Mouse (Mus musculus) neutrophil, adult 59 days (primary cell): Measurements from ENCODE around the gene Gnptg. TPM values are rescaled to one million over a fixed set of nuclear protein-coding genes. Genes with fewer than 3 reads are reported as not detected.

ENCODE experiments used
- total RNA-seq, 2 experiments: library from RNA; stranded (reverse); gene quantifications; 1 replicate in 1 of 2; 2 replicates in 1 of 2; pipeline ENCODE4 v1.2.4; 2023

The Gnptg gene
- total RNA-seq: 10 to 100 TPM; 14.9 to 15.5 TPM

GRCm38 (mm10) chr17:25239695-25240636 is at the start of gene Gnptg, which contains the start of gene Tsr3:
Gnptg (minus strand) TSS chr17:25240124.
Tsr3 (plus strand) TSS chr17:25240170.

DNA sequence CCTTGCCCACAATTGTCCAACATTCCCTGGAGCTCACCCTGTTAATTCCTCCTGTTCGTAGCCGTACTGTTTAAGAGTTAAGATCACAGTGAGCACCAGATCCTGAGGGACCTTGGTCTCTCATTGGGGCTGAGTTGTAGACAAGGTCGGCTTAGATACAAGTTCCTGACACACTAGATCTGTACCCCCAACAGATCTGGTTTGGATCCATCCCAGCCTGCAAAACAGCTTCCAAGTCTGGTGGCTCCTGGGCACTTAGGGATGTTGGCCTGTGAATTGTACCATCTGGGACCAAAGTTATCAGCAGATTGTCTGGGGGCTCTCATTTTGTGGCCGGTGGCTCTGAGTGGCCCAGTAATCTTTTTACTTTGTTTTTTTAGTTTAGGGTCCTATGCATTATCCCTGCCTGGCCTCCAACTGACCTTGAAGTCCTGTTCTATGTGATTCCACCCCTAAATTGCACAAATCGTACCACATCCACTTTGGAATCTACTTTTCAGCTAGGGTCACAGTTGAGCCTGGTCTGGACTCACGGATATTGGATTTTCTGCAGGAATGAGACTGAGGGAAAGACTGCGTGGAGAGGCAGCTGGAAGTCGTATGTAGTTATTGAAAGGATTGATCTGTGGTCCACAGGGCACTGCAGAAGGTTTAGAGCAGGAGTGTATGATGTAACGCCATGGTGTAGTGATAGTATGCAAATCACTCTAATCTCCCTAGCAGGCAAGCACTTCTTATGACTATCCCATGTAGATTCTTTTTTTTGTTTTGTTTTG is 34.8 kb upstream of the Gnptg start, which contains the start of gene Ube2i:
Gene Ube2i (minus strand): TSS at position 52 of the 776 bp plus-strand sequence.

DNA sequence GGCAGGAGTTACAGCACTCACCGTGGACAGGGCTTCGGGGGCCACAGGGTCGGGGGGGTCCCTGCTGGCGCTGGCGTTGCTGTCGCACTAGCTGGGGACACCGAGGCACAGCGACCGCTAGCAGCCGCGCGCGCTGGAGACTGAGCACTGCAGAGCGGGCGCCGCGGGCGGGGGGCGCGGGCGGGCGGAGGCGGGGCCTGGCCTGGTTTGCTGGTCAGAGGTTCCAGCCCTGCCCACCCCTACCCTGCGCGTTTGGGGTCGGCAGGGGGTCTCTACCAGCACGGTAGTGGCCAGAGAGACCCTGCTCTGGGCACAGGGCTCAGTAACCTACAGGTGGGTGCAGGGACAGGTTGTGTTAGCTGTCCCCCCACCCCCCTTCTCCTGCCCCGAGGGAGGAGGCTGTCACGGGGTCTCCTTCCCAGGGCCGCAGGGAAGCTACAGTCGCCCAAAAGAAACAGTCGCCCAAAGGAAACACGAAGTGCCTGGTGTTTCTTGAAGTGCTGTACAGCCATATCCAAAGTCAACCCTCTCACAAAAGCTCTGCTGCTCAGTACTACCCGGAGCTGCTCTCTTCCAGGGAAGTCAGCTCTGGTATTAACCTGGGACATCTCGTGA is 16.3 kb upstream of the Gnptg start, which contains the start of gene Baiap3:
Gene Baiap3 (minus strand): TSS at position 225 of the 615 bp plus-strand sequence.

GRCm38 (mm10) chr17:25188150-25189031 is 51.5 kb downstream of the Gnptg start, which contains the start of gene Unkl:
Unkl (plus strand) TSS chr17:25188397.

GRCm38 (mm10) chr17:25184129-25184691 is 55.7 kb downstream of the Gnptg start, which contains the start of gene BC003965:
BC003965 (plus strand) TSS chr17:25184554.

Other genes starting within 250 kb of the Gnptg start
- 10 to 100 TPM; 29.9 to 30.6 TPM for gene Cramp1l, start 224.3 kb downstream of the Gnptg start, total RNA-seq
- gene Ift140, start 224.0 kb downstream of the Gnptg start, total RNA-seq: 10 to 100 TPM; 15.6 to 16.4 TPM
- not detected for gene Tmem204, start 156.5 kb downstream of the Gnptg start, total RNA-seq
- gene Telo2, start 124.2 kb downstream of the Gnptg start, total RNA-seq: 10 to 100 TPM in 1 of 2 experiments, 1 to 10 TPM in 1; 7.8 to 11.1 TPM
- not detected for gene Ptx4, start 119.4 kb downstream of the Gnptg start, total RNA-seq
- gene Clcn7, start 106.7 kb downstream of the Gnptg start, total RNA-seq: 10 to 100 TPM; 28.9 to 29.5 TPM
- gene Ccdc154, start 77.7 kb downstream of the Gnptg start, total RNA-seq: under 1 TPM in 1 of 2 experiments, not detected in 1; 0.18 TPM
- not detected for gene Gm38655, start 64.7 kb downstream of the Gnptg start, total RNA-seq
- 1 to 10 TPM; 5.0 to 6.3 TPM for gene BC003965, start 55.6 kb downstream of the Gnptg start, total RNA-seq
- gene Unkl, start 51.7 kb downstream of the Gnptg start, total RNA-seq: 10 to 100 TPM; 27.2 to 27.7 TPM
- 1 to 10 TPM; 5.6 to 7.5 TPM for gene Tsr3, start within 50 bp of the Gnptg start, total RNA-seq
- gene Baiap3, start 16.2 kb upstream of the Gnptg start, total RNA-seq: 1 to 10 TPM; 3.4 to 6.4 TPM
- 100 to 1,000 TPM; 213 to 248 TPM for gene Ube2i, start 34.5 kb upstream of the Gnptg start, total RNA-seq
- 100 to 1,000 TPM; 120 to 214 TPM for gene Prss34, start 58.3 kb upstream of the Gnptg start, total RNA-seq
- gene Prss28, start 68.5 kb upstream of the Gnptg start, total RNA-seq: under 1 TPM in 1 of 2 experiments, not detected in 1; 0.42 TPM
- gene Prss29, start 78.5 kb upstream of the Gnptg start, total RNA-seq: not detected
- not detected for gene Tpsab1, start 105.4 kb upstream of the Gnptg start, total RNA-seq
- not detected for gene Tpsb2, start 126.2 kb upstream of the Gnptg start, total RNA-seq
- not detected for gene Tpsg1, start 129.1 kb upstream of the Gnptg start, total RNA-seq
- 1 to 10 TPM in 1 of 2 experiments, under 1 TPM in 1; 0.64 to 2.4 TPM for gene Cacna1h, start 193.7 kb upstream of the Gnptg start, total RNA-seq
- gene Tekt4, start 214.5 kb upstream of the Gnptg start, total RNA-seq: not detected